Mouse (Mus musculus) neural tube, embryonic 10.5 days (tissue): ENCODE data around the gene Hist1h3g.
A peak's percentile ranks its signal among the peaks of the same experiment; 100 is the strongest.

Experiments used
- DNase-seq: peaks from one replicate; pipeline ENCODE4 v3.0.0-alpha.2; 2017; ENCODE audit warnings: low spot score; ENCODE audit errors: extremely low spot score

The Hist1h3g gene

GRCm38 (mm10) chr13:23576351-23576881, 41.2 kb downstream of the Hist1h3g start:
- DNase-seq: peak; percentile 52

- DNase-seq: no peak
Measured at GRCm38 (mm10) chr13:23576906-23577639, 41.9 kb downstream of the Hist1h3g start.

- DNase-seq: no peak
Measured at GRCm38 (mm10) chr13:23577835-23578234, 42.6 kb downstream of the Hist1h3g start.

GRCm38 (mm10) chr13:23581408-23582218, 46.4 kb downstream of the Hist1h3g start, which contains the start of gene Hist1h4d:
Hist1h4d (plus strand) TSS chr13:23581598.
- DNase-seq: peak; percentile 98

DNA sequence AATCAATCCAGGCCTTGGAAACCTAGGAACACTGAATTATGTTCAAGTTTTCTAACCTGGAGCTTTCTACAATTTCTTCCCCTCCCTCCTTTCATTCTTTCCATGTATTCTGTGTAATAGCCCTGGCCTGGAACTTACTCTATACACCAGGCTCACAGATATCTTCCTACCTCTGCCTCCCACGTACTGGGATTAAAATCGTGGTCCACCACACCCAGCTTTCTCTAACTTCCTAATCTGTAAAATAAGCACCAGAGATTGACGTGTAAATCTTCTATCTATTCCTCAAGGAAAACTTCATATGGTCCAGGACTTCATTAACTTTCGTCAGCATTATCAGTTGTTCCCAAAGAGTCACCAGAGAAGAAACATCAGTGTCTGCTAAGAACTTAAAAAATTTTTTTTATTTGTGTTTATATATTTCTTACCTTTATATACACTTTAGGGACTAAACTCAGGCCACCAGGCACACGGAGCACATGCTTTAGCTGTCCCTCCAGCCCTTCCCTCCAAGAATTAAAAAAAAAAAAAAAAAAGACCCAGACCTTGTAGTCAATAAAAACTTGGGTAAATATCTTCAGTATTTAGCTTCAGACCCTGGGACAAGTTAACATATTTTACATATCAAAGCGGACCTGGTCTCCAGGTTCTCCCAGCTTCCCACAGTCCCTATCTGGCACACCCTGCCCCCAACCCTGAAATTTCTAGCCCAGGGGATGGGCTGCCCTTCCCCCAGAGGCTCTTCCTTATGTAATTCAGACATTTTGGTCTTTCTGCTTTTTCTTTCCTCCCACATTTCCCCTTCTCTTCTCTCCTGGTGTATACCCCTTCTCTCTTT, 47.2 kb downstream of the Hist1h3g start:
- peak; percentile 43 for DNase-seq

GRCm38 (mm10) chr13:23583387-23584068, 48.3 kb downstream of the Hist1h3g start:
- no peak for DNase-seq

DNA sequence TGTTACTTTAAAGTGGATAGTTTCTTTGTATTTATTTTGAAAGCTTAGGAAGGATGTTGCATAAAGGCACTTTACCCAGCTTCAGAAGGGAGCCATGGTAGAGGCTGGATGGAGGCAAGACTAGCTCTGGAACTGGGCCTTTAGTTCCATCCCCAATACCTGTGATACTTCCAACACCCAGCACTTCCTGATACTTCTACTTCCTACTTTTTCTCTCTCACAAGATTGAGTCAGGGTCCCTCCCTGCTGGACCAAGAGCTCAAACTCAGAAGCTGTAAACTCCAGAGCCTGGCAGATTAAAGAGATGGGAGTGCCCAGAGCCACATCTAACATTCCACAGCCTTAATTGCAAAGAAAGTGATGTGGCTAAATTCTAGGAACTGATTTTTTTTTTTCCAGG, 49.1 kb downstream of the Hist1h3g start:
- DNase-seq: peak; percentile 40

DNA sequence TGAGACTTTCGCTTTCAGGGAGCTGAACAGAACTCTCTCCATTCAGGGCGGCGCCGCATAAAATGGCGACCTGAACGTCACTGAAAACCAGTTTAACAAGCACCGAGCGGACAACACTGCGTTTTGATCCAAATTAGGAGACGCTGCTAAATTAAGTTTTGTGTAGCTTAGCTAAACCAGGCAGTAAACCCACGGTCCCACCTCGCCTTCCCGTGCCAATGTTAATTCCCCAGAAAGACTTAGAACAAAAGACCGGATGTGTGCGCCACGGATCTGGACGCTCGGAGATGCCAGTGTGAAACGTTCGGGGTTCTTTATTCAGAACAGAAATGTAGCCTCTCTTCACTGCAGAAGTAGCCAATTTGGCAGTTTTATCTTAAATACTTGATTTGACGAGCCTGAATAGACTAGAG, 49.8 kb downstream of the Hist1h3g start:
- peak; percentile 80 for DNase-seq
